Mouse (Mus musculus) B cell, adult 2 months (primary cell): ENCODE measurements at regions not wholly inside any gene's neighbourhood (a gene's known extent, or its start where the extent isn't known, plus 50 kb on each side); places are given as distances from the start of the nearest gene placed in this dataset.

ENCODE experiments used
- DNase-seq, 2 experiments: peaks; one replicate each; pipeline ENCODE4 v3.0.0; 2022

- DNase-seq: no peak
Measured at GRCm38 (mm10) chr11:71414403-71415140, 184.0 kb upstream of the Nlrp1b start.

- no peak for DNase-seq
Measured at GRCm38 (mm10) chr11:71415451-71415850, 184.9 kb upstream of the Nlrp1b start.

- no peak for DNase-seq
Measured at GRCm38 (mm10) chr11:71422291-71422840, 191.8 kb upstream of the Nlrp1b start.

GRCm38 (mm10) chr11:71423242-71423641 lies 192.7 kb upstream of the Nlrp1b start:
- no peak for DNase-seq

GRCm38 (mm10) chr11:71424879-71425278 lies 194.3 kb upstream of the Nlrp1b start:
- no peak for DNase-seq

- DNase-seq: no peak
Measured at GRCm38 (mm10) chr11:71429739-71430138, 199.2 kb upstream of the Nlrp1b start.

- DNase-seq: no peak
Measured at GRCm38 (mm10) chr11:71434241-71434640, 203.7 kb upstream of the Nlrp1b start.

- DNase-seq: no peak
Measured at GRCm38 (mm10) chr11:71434886-71435285, 204.4 kb upstream of the Nlrp1b start.

GRCm38 (mm10) chr11:71435745-71436144 lies 205.2 kb upstream of the Nlrp1b start:
- no peak for DNase-seq

GRCm38 (mm10) chr11:71436335-71436734 lies 205.8 kb upstream of the Nlrp1b start:
- no peak for DNase-seq

- DNase-seq: no peak
Measured at GRCm38 (mm10) chr11:71436801-71437200, 206.3 kb upstream of the Nlrp1b start.

GRCm38 (mm10) chr11:71439871-71440270 lies 209.3 kb upstream of the Nlrp1b start:
- no peak for DNase-seq

- no peak for DNase-seq
Measured at GRCm38 (mm10) chr11:71440392-71440791, 209.9 kb upstream of the Nlrp1b start.

GRCm38 (mm10) chr11:71444056-71444455 lies 213.5 kb upstream of the Nlrp1b start:
- no peak for DNase-seq

- DNase-seq: no peak
Measured at GRCm38 (mm10) chr11:71446641-71447040, 216.1 kb upstream of the Nlrp1b start.

GRCm38 (mm10) chr11:71447841-71448745 lies 217.6 kb upstream of the Nlrp1b start:
- no peak for DNase-seq

GRCm38 (mm10) chr11:71480094-71480493 lies 249.6 kb upstream of the Nlrp1b start:
- DNase-seq: no peak

- DNase-seq: no peak
Measured at GRCm38 (mm10) chr11:71497863-71498262, 251.9 kb upstream of the Wscd1 start.

- no peak for DNase-seq
Measured at GRCm38 (mm10) chr11:71498299-71498698, 251.4 kb upstream of the Wscd1 start.

- DNase-seq: no peak
Measured at GRCm38 (mm10) chr11:71502156-71502555, 247.6 kb upstream of the Wscd1 start.

GRCm38 (mm10) chr11:71512271-71513066 lies 237.3 kb upstream of the Wscd1 start:
- no peak for DNase-seq

- DNase-seq: no peak
Measured at GRCm38 (mm10) chr11:71513067-71513350, 236.7 kb upstream of the Wscd1 start.

GRCm38 (mm10) chr11:71515264-71515663 lies 234.5 kb upstream of the Wscd1 start:
- no peak for DNase-seq
